Mouse (Mus musculus) telencephalon, adult 2 months (tissue): ENCODE data around the gene Runx1.

Experiments used
- DNase-seq: peaks from one replicate; pipeline ENCODE4 v3.0.0-alpha.2; 2011; ENCODE audit warnings: low read depth, low spot score

Runx1 gene

GRCm38 (mm10) chr16:92826683-92827082 is 734 bp upstream of the Runx1 start:
- DNase-seq, result no peak

- no peak for DNase-seq
Observed at GRCm38 (mm10) chr16:92825204-92825843, 625 bp downstream of the Runx1 start.

DNA sequence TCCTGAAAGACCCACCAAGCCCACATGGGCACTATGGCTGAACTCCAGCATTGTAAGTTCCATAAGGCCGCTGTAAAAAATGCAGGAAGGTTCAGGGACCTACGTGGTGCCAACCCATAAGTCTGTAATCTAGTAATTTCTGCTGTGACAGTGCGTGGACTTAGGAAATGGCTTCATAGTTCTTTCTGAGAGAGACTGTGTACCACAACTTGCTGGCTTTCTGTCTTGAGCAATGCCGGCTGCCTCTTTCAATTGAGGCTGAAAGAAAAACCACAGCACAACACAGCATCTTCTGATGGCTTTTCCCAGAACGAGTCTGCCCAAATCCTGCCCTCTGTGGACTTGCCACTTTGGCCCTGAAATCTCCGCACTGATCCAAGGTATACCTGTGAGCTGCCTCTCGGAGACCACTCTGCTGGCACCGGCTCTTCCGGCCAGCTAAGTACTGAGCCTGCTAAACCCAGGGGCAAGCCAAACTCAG is 1.2 kb downstream of the Runx1 start:
- DNase-seq, result no peak

DNA sequence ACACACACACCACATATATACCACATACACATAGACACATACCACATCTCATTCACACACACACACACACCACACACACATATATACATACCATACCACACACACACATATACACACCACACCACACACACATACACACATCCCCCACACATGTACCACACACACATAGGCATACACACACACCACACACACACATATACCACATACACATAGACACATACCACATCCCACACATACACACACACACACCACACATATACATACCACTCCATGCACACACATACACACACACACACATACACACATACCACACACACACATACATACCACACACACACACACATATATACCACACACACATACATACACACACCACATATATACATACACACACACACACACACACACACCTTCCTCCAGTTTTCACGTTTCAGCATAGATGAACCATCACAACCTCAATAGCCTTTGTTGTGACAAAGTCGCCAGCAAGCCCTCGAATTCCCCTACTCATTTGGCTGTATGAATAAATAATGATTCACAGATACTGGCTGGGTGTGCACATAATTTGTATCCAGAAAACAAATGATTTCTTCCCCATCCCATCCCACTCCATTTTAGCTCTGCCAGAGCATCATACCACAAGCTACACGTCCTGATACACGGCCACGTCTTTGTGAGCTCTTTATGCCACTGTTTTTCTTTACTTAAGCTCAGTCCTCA is 1.8 kb downstream of the Runx1 start:
- no peak for DNase-seq

DNA sequence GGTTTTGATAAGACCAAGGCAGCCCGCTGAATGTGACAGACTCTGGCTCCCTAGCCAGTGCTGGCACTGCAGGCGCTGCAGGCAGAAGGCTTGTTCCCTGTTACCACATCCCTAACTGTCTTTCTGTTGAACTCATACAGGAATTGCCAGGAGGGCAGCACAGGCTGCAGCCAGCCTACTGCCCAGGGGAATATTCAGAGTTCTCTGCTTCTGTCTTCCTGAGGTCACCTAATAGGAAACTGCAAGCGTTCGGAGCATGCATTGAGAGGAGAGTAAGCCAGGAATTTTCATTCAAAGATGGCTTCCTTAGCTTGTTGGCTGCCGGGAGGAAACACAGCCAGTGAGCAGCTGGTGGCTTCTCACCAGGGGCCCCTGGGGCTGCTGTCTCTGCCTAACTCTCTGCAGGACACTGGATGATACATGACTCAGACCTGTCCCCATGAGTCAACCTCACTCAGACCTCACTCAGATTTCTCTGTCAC is 2.5 kb downstream of the Runx1 start:
- DNase-seq, result no peak

DNA sequence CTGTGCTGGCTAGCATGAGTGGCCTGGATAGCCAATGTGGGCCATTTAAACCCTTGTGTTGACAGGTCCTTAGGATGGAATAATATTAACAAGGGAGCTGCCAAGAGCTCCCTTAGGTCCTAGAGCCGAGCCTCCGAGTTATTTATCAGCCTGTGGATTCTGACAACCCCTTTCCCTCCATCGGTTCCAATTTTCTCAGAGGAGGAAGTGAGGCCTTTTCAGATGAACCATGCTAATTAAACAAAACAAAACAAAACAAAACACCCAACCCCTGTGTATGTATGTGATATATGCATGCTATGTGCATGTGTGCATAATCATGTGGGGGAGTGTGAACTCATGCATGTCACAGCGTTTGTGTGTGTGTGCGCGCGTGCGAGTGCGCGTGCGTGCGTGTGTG is 3.3 kb downstream of the Runx1 start:
- no peak for DNase-seq

DNA sequence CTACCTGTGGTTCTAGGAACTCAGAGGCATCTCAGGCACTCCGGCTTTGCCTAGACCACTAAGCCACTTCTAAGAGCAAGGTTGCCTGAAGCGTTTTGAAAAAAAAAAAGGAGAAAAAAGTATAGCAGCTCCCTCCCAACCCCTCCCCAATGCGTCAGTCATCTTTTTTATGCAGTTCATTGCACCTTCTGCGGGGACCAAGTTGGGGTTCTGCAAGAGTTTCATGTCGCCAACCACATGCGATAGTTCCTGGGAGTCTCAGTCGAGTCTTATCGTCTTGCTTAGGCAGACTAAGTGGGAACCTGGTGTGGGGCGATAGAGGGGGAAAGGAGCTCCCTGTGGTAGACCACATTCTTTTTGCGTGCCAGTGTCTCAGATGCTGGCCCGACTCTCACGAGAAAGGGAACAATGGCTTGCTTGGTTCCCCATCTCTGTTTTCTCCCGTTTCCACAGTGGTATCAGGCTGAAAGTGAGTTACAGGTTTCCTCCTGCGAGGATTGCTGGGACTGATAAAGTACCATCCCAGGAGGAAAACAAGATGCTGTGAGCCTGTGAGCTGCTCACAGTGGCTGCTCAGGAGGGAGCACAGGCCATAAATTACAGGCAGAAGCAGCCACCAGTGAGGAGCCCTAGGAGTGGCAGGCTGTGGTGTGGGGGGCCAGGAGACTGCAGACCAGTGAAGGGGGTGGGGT is 3.9 kb downstream of the Runx1 start:
- no peak for DNase-seq

GRCm38 (mm10) chr16:92821596-92821937 is 4.4 kb downstream of the Runx1 start:
- no peak for DNase-seq

DNA sequence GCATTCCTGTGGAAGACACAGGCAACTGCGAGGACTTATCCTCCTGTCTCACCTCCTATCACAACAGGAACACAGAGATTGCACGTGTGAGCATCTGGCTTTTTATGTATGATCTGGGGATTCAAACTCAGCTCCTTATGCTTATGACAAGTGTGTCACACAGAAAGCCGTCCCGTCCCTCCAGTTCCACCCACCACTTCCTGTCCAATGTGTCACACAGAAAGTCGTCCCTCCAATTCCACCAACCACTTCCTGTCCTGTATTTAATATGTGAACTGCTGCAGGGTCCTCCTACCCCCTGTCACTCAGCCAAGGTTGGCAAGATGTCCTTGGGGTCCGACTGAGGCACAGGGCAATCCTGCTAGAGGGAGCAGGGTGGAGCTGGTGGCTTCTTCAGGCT is 5.5 kb downstream of the Runx1 start:
- no peak for DNase-seq

DNA sequence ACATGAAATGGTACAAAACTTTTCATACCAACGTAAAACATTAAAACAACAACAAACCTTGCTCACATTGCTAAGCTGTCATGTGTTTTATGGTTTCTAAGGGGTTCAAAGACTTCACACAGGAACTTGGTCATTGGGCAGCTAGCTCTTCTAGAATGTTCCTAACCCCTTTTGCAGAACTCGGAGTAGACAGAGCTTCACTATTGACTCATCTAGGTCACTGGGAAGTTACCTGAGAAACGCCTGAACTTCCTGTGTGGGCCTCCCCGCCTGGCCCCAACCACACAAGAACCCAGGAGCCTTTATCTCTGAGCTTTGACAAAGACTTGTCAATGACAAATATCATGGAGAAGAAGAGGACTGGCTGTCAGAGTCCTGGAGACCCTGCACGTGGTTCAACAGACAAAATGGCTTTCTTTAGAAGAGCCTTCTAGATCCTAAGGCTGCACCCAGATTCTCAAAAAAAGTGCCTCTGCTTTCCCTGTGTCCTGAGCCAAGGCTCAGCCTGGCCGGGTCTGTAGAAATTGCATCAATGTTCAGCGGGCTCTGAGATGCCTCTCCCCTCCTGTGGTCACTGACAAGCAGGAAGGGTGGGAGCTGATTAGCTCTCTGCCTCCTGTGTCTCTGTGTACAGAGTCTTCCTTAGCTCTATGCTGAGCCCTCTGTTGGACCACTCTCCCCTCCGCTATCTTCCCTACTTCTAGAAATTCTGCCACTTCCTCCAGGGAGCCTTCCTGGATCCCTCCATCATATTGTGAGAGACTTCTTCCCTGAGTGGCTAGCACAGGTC is 7.3 kb downstream of the Runx1 start:
- no peak for DNase-seq

DNA sequence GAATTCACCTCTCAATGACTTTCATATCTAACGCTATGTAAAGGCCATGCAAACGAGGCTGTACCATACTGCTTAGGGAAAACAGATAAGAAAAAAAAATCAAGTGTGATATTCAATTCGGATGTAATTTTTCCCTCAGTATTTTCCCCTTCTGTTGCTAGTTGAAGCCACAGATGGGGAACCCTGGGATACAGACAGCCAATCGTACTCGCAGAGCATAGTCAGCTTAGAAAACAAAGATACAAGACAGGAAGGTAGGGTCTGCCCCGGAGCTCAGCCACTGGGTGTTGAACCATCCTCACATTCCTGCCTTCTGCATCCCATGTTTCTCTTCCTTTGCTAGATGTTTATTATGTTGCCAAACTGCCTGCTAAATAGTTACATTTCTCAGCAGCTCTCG is 9.9 kb downstream of the Runx1 start:
- no peak for DNase-seq

- DNase-seq, result no peak
Observed at GRCm38 (mm10) chr16:92815195-92815527, 10.8 kb downstream of the Runx1 start.

DNA sequence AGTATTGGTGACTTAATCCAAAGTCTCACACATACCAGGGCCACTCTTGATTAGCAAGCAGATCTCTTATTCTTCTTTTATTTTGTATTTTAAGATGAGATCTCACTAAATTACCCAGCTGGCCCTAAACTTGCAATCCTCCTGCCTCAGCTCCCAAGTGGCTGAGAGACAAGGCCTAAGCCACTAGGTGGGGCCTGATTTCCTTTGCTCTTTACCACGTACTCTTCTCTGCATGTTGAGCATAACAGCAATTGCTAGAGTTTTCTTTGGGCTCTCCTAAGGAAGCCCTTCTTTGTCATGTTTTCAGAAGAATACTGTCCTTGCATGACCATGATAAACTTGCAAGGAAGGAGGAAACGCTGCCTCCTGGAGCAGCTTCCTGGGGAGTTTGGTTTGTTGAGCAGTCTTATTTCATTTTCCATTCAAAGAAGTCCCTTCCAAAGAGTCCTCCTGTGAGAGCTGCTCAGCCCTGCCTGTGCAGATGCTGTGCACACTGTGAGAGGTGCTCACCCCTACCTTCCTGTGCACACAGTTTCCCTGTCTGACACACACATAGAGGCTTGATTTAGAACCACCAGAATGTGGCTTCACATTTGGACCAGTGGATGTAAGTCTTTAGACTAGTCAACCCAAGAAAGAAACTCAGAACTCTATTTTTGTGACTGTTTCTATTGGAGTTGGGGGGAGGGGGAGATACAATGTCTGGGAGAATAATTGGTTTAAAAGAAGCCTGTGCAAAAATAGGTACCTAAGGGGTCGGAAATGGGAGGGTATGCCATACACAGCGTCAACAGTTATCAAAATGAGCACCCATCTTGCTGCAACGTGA is 11.4 kb downstream of the Runx1 start:
- DNase-seq, result no peak

DNA sequence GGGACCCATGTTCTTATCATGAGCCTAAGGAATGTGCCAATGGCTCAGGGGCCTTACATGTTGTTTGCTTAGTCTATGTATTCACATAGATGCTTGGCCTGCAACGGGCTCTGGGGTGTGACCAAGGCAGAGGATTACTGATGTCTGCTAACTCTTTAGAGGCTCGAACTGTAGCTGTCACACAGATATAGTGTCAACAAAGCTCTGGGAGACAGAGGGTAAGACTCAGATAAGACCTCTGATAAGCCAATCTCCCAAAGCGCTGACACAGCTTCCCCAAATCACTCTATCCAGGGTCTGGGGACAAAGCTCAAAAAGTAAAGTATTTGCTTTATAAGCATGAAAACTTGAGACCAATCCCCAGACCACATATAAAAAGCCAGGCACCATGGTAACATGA is 13.5 kb downstream of the Runx1 start:
- DNase-seq, result no peak

DNA sequence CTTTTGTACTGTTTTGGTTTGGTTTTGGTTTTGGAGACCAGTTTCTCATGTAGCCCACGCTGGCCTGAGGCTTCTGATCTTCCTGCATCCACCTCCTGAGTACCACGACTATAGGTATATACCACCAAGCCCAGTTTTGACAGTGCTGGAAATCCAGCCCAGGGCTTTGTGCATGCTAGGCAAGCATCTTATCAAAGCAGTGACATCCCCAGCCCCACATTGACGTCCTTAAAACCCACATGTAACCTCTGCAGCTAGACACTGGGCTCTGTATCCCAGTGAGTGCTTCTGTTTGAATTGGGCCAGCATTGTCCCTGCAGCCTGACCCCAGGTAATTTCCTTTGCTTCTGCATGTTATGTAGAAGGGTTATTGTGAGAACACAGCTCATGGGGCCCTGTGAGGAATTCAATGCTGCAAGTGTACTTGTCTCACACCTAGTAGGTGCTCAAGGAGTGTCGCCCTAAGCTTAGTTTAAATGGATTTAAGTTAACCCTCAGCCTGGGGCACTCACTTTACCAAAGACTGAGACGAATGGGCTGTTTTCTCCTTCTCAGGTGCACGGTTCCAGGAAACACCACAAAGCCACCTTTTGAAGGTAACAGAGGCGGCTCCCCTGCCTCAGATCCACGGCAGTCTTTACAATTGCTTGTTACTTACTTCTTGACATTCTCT is 15.2 kb downstream of the Runx1 start:
- DNase-seq, result no peak

DNA sequence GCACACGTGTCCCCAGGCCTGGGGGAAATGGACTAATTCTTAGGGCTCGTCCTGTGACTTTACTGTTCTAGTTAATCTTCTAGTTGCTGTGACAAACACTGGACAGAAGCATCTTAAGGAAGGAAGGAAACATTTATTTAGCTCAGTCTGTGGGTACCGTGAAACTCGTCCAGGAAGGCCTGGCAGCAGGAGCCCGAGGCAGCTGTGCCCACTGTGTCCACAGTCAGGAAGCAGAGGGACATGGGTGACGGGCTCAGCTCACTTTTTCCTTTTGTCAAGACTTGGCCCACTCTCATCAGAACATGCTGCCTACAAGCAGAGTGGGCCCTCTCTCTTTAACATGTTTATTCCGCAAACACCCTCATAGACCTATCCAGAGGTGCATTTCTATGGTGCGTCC is 18.2 kb downstream of the Runx1 start:
- no peak for DNase-seq

DNA sequence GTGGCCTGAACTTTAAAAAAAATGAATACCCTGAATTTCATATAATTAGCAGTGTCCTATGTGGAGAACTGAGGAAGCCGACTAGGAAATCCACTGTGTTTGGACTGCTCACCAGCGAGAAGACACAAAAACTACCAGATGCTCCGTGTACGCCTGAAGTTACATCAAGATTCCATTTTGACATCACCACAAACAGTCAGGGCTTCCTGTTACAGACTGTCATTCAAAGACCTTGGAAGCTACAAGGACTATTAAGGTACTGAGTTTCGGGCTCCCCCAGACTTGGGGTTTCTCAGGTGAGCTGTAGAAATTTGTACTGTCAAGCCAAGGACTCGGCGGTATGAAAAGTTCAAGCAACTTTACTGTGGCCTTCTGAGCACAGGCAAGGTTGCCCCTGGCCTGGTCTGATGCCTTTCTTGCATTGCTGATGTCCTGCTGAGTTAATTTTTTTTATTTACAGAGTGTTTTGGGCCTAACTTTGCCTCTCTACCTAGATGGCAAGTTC is 22.8 kb downstream of the Runx1 start:
- DNase-seq, result no peak

DNA sequence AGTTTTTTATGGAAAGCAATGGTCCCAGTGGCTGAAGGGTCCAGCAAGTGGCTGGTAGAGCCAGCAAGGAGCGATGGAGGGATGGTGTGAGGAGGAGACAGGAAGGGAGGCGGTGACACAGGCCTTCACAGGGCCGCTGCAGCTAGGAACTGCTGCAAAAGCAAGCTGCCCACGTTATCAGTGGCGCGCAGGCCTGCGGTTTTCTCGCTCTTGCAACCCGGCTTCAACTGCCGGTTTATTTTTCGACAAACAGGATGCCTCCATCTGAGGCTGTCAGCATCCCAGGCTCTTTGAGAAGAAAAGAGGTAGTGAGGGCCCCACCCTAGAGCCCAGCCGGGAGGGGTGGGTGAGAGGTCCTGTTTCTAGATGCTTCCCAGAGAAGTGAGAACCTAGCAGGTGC is 24.4 kb downstream of the Runx1 start:
- DNase-seq, result no peak

DNA sequence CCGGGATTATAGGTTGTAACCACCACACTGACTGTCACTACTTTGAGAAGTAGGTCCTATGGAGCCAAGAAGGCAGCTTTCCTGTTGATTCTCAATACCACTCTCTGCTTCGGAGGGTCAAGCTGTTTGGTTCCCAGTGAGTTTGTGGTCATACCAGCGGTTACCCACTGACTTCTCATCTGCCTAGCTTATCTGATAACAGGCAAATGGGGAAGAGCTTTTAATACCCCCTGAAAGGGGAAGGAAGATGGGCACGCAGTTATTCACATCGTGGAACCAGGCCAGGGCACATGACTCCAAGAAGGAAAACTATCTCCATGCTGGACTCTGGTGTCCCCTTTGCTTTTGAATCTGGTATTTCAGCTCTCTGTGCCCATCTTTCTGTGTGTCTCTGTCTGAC is 25.1 kb downstream of the Runx1 start:
- DNase-seq, result no peak

GRCm38 (mm10) chr16:92799940-92800339 is 26.0 kb downstream of the Runx1 start:
- no peak for DNase-seq

GRCm38 (mm10) chr16:92794197-92794596 is 31.8 kb downstream of the Runx1 start:
- no peak for DNase-seq
